Mouse (Mus musculus): ENCODE data around the gene Ppp1r18. TPM values are rescaled to one million over a fixed set of nuclear protein-coding genes. Genes with fewer than 3 reads are reported as not detected.

Gene Ppp1r18
- 18.8 and 20.1 TPM in 2 replicates for polyA plus RNA-seq (2014; fragmentation: Nextera tagmentation; extraction: Ambion mirVana)

DNA sequence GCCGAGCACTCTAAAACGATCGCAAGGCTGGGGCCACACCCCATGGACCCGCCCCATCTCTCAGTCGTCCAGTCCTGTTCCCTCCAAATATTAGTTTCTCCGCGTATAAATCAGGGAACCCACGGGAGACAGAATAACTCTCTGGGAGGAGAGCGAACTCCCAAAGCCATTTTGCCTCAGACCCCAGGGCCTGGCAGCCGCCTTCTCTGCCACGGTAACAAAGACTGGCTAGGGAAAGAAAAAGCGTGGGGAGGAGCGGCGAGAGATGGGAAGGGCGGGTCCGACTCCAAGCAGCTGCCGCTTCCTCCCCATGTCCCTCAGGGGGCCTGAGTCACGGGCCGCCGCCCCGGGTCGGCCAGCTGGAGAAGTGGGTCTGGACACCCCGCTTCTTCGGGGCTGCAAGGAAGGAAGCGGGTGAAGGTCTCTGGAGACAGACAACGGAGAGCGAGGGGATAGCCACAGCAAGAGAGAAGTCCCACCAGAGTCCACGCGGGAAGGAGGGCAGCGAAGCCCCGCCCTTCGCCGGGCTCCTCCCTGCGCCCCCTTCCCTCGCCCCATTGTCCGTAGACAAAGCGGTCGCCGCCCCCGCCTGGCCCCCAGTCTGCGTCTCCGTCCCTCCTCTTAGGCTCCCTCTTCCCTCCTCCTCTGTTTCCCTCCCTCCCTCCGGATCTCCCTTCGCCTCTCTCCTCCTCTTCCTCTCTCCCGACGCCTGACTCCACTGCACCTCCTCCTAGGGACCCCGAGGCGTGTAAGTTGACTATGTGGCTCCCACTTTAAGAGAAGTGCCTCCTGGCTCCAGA lies at the start of gene Ppp1r18:
TSS of gene Ppp1r18 (plus strand) at position 113 of the 800 bp plus-strand sequence.
- H3K9ac ChIP-seq (replicated peaks; ENCODE audit: low read depth, low read length) = peak within 1 kb of the TSS; percentile 74
- H3K9me3 ChIP-seq (ENCODE audit: control insufficient read depth, low read depth, low read length) = no peaks in the 10 kb centered on the region
- under 1% methylated on average over 40 of the region's 48 CpGs for WGBS
- H3K4me3 ChIP-seq (ENCODE audit: low read depth, low read length) = peak within 1 kb of the TSS; percentile 63
- H3K27me3 ChIP-seq (ENCODE audit: control insufficient read depth, insufficient read depth, low read length) = no peaks in the 10 kb centered on the region
- peak; percentile 64 for ATAC-seq (ENCODE audit: insufficient number of reproducible peaks, insufficient read depth, low FRiP score, low read depth)
- H3K4me1 ChIP-seq (ENCODE audit: control insufficient read depth, insufficient read depth, low read length) = peaks cover 38% of the 10 kb centered on the region; the same call in 1 of the 2 replicates
- peak within 1 kb of the TSS; percentile 92 for H3K4me2 ChIP-seq (replicated peaks; ENCODE audit: low read depth, low read length)
- peak within 1 kb of the TSS; percentile 96 for H3K27ac ChIP-seq (ENCODE audit: low read length)
- H3K36me3 ChIP-seq (ENCODE audit: control insufficient read depth, insufficient read depth, low read length) = no peaks in the 10 kb centered on the region

- no peak overlapping the region for H3K4me3 ChIP-seq (ENCODE audit: low read depth, low read length)
- no peak overlapping the region for H3K4me2 ChIP-seq (replicated peaks; ENCODE audit: low read depth, low read length)
- no peaks in the 10 kb centered on the region for H3K27me3 ChIP-seq (ENCODE audit: control insufficient read depth, insufficient read depth, low read length)
- H3K27ac ChIP-seq (ENCODE audit: low read length) = no peak overlapping the region
- no peak overlapping the region for H3K9ac ChIP-seq (replicated peaks; ENCODE audit: low read depth, low read length)
- no peak for ATAC-seq (ENCODE audit: insufficient number of reproducible peaks, insufficient read depth, low FRiP score, low read depth)
- H3K9me3 ChIP-seq (ENCODE audit: control insufficient read depth, low read depth, low read length) = no peaks in the 10 kb centered on the region
- WGBS = 59% methylated on average over 7 of the region's 7 CpGs
- no peaks in the 10 kb centered on the region for H3K36me3 ChIP-seq (ENCODE audit: control insufficient read depth, insufficient read depth, low read length)
- peaks cover 28% of the 10 kb centered on the region; the same call in 1 of the 2 replicates for H3K4me1 ChIP-seq (ENCODE audit: control insufficient read depth, insufficient read depth, low read length)
Measured at GRCm38 (mm10) chr17:35815836-35816235, 49.6 kb upstream of the Ppp1r18 start.

DNA sequence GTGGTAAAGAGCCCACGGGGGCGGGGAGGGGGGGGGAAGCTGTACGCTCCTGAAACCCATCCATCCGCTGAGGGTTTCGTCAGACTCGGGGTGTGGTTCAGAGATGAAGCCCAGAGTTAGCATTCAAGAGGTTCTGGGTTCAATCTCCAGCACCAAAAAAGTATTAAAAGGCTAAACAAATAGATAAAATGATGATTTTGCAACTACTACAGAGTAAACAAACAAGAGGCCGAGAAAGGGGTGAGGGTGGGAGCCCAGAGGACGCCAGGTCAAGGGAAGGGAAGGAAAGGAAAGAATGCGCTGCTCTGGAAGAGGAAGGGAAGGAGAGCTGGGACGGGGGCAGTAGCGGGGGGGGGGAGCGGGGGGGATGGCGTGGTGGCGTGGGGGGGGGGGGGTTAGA lies 48.7 kb upstream of the Ppp1r18 start:
- no peak overlapping the region for H3K27ac ChIP-seq (ENCODE audit: low read length)
- H3K27me3 ChIP-seq (ENCODE audit: control insufficient read depth, insufficient read depth, low read length) = no peaks in the 10 kb centered on the region
- no peak overlapping the region for H3K4me3 ChIP-seq (ENCODE audit: low read depth, low read length)
- 32% methylated on average over 13 of the region's 14 CpGs for WGBS
- no peak for ATAC-seq (ENCODE audit: insufficient number of reproducible peaks, insufficient read depth, low FRiP score, low read depth)
- H3K9me3 ChIP-seq (ENCODE audit: control insufficient read depth, low read depth, low read length) = no peaks in the 10 kb centered on the region
- H3K9ac ChIP-seq (replicated peaks; ENCODE audit: low read depth, low read length) = no peak overlapping the region
- H3K4me1 ChIP-seq (ENCODE audit: control insufficient read depth, insufficient read depth, low read length) = peaks cover 30% of the 10 kb centered on the region; the same call in 1 of the 2 replicates
- H3K4me2 ChIP-seq (replicated peaks; ENCODE audit: low read depth, low read length) = no peak overlapping the region
- no peaks in the 10 kb centered on the region for H3K36me3 ChIP-seq (ENCODE audit: control insufficient read depth, insufficient read depth, low read length)

DNA sequence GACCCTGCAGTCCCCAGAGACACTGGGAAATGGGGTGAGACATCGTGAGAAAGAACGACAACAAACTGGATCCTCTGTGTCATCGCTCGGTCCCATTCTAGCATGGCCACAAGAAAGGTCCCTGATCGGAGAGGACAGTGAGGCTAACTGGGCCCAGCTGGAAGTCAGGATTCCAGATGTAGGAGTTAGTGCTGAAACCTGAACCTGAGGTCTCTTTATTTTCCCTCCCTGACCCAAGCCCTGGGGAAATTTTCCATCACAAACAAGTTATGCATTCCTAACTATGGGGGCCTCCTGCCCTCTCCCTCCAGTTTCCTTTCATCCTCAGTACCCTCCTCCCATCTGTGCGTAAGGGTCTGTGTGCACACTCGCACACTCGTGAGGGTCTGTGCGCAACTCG lies 48.2 kb upstream of the Ppp1r18 start:
- peaks cover 33% of the 10 kb centered on the region; the same call in 1 of the 2 replicates for H3K4me1 ChIP-seq (ENCODE audit: control insufficient read depth, insufficient read depth, low read length)
- WGBS = 55% methylated on average over 10 of the region's 10 CpGs
- H3K36me3 ChIP-seq (ENCODE audit: control insufficient read depth, insufficient read depth, low read length) = no peaks in the 10 kb centered on the region
- H3K27ac ChIP-seq (ENCODE audit: low read length) = no peak overlapping the region
- no peaks in the 10 kb centered on the region for H3K27me3 ChIP-seq (ENCODE audit: control insufficient read depth, insufficient read depth, low read length)
- no peak overlapping the region for H3K4me3 ChIP-seq (ENCODE audit: low read depth, low read length)
- no peaks in the 10 kb centered on the region for H3K9me3 ChIP-seq (ENCODE audit: control insufficient read depth, low read depth, low read length)
- no peak for ATAC-seq (ENCODE audit: insufficient number of reproducible peaks, insufficient read depth, low FRiP score, low read depth)
- H3K4me2 ChIP-seq (replicated peaks; ENCODE audit: low read depth, low read length) = no peak overlapping the region
- 0 out of 2 replicates have a peak overlapping the region, but pooled peaks have one; percentile 2 for H3K9ac ChIP-seq (replicated peaks; ENCODE audit: low read depth, low read length)

- no peaks in the 10 kb centered on the region for H3K36me3 ChIP-seq (ENCODE audit: control insufficient read depth, insufficient read depth, low read length)
- peaks cover 27% of the 10 kb centered on the region; the same call in 1 of the 2 replicates for H3K4me1 ChIP-seq (ENCODE audit: control insufficient read depth, insufficient read depth, low read length)
- 71% methylated on average over 5 of the region's 5 CpGs for WGBS
- no peaks in the 10 kb centered on the region for H3K27me3 ChIP-seq (ENCODE audit: control insufficient read depth, insufficient read depth, low read length)
- H3K9me3 ChIP-seq (ENCODE audit: control insufficient read depth, low read depth, low read length) = no peaks in the 10 kb centered on the region
- H3K9ac ChIP-seq (replicated peaks; ENCODE audit: low read depth, low read length) = no peak overlapping the region
- ATAC-seq (ENCODE audit: insufficient number of reproducible peaks, insufficient read depth, low FRiP score, low read depth) = no peak
- no peak overlapping the region for H3K4me3 ChIP-seq (ENCODE audit: low read depth, low read length)
- no peak overlapping the region for H3K4me2 ChIP-seq (replicated peaks; ENCODE audit: low read depth, low read length)
- no peak overlapping the region for H3K27ac ChIP-seq (ENCODE audit: low read length)
Measured at GRCm38 (mm10) chr17:35820111-35820510, 45.3 kb upstream of the Ppp1r18 start.

- H3K4me2 ChIP-seq (replicated peaks; ENCODE audit: low read depth, low read length) = peak within 1 kb of the TSS; percentile 91
- peak; percentile 70 for ATAC-seq (ENCODE audit: insufficient number of reproducible peaks, insufficient read depth, low FRiP score, low read depth)
- H3K4me3 ChIP-seq (ENCODE audit: low read depth, low read length) = peak within 1 kb of the TSS; percentile 62
- H3K27me3 ChIP-seq (ENCODE audit: control insufficient read depth, insufficient read depth, low read length) = no peaks in the 10 kb centered on the region
- peak within 1 kb of the TSS; percentile 81 for H3K27ac ChIP-seq (ENCODE audit: low read length)
- peak within 1 kb of the TSS; percentile 53 for H3K9ac ChIP-seq (replicated peaks; ENCODE audit: low read depth, low read length)
- H3K4me1 ChIP-seq (ENCODE audit: control insufficient read depth, insufficient read depth, low read length) = peaks cover 19% of the 10 kb centered on the region; the same call in 1 of the 2 replicates
- peaks cover 10% of the 10 kb centered on the region; the same call in 1 of the 2 replicates for H3K36me3 ChIP-seq (ENCODE audit: control insufficient read depth, insufficient read depth, low read length)
- no peaks in the 10 kb centered on the region for H3K9me3 ChIP-seq (ENCODE audit: control insufficient read depth, low read depth, low read length)
- WGBS = 1% methylated on average over 62 of the region's 62 CpGs
Measured at GRCm38 (mm10) chr17:35821439-35822430, 43.7 kb upstream of the Ppp1r18 start, which contains the start of gene Ier3. TSS of gene Ier3 (plus strand) at chr17:35821684.

DNA sequence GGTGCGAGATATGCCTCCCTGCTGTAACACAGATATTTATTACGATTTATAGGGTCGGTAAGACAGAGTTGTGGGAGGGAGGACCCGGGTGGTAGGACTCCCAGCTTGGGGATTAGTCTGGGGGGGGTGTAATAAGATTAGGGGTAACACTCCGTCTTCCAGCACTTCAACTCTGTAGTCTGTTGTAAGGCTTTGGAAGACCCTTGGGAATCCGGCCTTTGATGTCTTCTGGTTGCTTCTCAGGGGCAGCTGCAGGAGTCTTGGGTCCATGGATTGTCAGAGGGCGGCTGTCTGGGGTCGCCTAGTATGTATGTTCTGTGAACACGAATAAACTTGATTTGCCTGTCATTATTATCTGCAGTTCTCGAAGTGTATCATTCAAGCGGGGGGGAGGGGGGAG lies 42.8 kb upstream of the Ppp1r18 start:
- 3% methylated on average over 11 of the region's 11 CpGs for WGBS
- Histone ChIP-seq H3K9me3 (ENCODE audit: control insufficient read depth, low read depth, low read length) (no peaks in the 10 kb centered on the region), H3K36me3 (ENCODE audit: control insufficient read depth, insufficient read depth, low read length) (peaks cover 12% of the 10 kb centered on the region; the same call in 1 of the 2 replicates), H3K4me2 (replicated peaks; ENCODE audit: low read depth, low read length) (peak overlapping the region; percentile 91), H3K4me1 (ENCODE audit: control insufficient read depth, insufficient read depth, low read length) (peaks cover 19% of the 10 kb centered on the region; the same call in 1 of the 2 replicates), H3K27me3 (ENCODE audit: control insufficient read depth, insufficient read depth, low read length) (no peaks in the 10 kb centered on the region), H3K4me3 (ENCODE audit: low read depth, low read length) (peak overlapping the region; percentile 62), H3K9ac (replicated peaks; ENCODE audit: low read depth, low read length) (0 out of 2 replicates have a peak overlapping the region, but pooled peaks have one; percentile 53), H3K27ac (ENCODE audit: low read length) (peak overlapping the region; percentile 81; the same call in 1 of the 2 replicates)
- ATAC-seq (ENCODE audit: insufficient number of reproducible peaks, insufficient read depth, low FRiP score, low read depth) = peak; percentile 0; the same call in 1 of the 2 replicates

Measured in stomach, embryonic 14.5 days (tissue).